Mouse (Mus musculus): ENCODE results near the gene Nsun2. TPM values are rescaled to one million over a fixed set of nuclear protein-coding genes. Genes with fewer than 3 reads are reported as not detected.

The Nsun2 gene
- 40.5 and 61.8 TPM in 2 replicates for polyA plus RNA-seq (2012; rRNA removed; ENCODE audit: low replicate concordance)

GRCm38 (mm10) chr13:69533405-69534333, at the start of gene Nsun2:
Nsun2 (plus strand) TSS chr13:69533746.

DNA sequence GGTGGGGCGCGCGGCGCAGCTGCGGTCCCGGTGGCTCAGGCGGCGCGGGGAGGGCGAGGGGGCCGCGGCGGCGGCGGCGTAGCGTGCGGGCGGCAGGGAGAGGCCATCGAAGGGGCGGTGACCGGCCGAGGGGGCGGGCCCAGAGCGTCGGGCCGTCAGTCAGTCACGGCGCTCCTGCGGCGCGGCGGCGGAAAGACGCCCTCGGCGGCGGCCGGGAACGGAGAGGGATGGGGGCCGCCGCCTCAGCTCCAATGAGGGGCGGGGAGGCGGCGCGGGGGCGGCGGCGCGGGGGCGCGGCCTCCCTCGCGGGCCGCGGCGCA, 748 bp downstream of the Nsun2 start, which contains the start of gene Tent4a:
Tent4a (minus strand) TSS at position 284 of the 320 bp plus-strand sequence.

GRCm38 (mm10) chr13:69611398-69612174, 78.0 kb downstream of the Nsun2 start, which contains the start of gene Srd5a1:
Srd5a1 (minus strand) TSS chr13:69611442.

Other genes starting within 250 kb of the Nsun2 start
- 12.5 and 13.5 TPM in 2 replicates for gene Tent4a, start 871 bp downstream of the Nsun2 start, polyA plus RNA-seq (2012; rRNA removed; ENCODE audit: low replicate concordance)
- 3.2 TPM in 2 replicates for gene Srd5a1, start 77.7 kb downstream of the Nsun2 start, polyA plus RNA-seq (2012; rRNA removed; ENCODE audit: low replicate concordance)
- 0.68 and 0.99 TPM in 2 replicates for gene Ube2ql1, start 206.1 kb downstream of the Nsun2 start, polyA plus RNA-seq (2012; rRNA removed; ENCODE audit: low replicate concordance)

Data from mammary gland, adult 2 months (tissue).